Mouse (Mus musculus): Measurements from ENCODE around the gene Olfr1258. TPM values are rescaled to one million over a fixed set of nuclear protein-coding genes. Genes with fewer than 3 reads are reported as not detected.
"Not testable (repeated sequence)": the region's sequence is repeated elsewhere in the genome, so short reads cannot be mapped to it uniquely, and the experiment has no call there.

Gene Olfr1258
- polyA plus RNA-seq (2014; fragmentation: Nextera tagmentation; extraction: Ambion mirVana): not detected in 2 replicates

- Histone ChIP-seq H3K27me3 (ENCODE audit: control insufficient read depth, insufficient read depth, low read length) (no peaks in the 10 kb centered on the region), H3K27ac (replicated peaks; ENCODE audit: low read depth, low read length) (no peak within 1 kb of the TSS), H3K9me3 (ENCODE audit: control insufficient read depth, low read length) (no peaks in the 10 kb centered on the region), H3K36me3 (ENCODE audit: control insufficient read depth, insufficient read depth, low read length) (no peaks in the 10 kb centered on the region), H3K4me1 (ENCODE audit: control insufficient read depth, insufficient read depth, low read length) (no peaks in the 10 kb centered on the region), H3K4me2 (ENCODE audit: low read length) (no peak within 1 kb of the TSS), H3K4me3 (replicated peaks; ENCODE audit: low read depth, low read length) (no peak within 1 kb of the TSS), H3K9ac (replicated peaks; ENCODE audit: low read length) (no peak within 1 kb of the TSS)
- ATAC-seq (ENCODE audit: low FRiP score, low TSS enrichment) (no peak), DNase-seq (no peak)
Measured at GRCm38 (mm10) chr2:89927009-89927408, at the start of gene Olfr1258. Gene Olfr1258 (plus strand): TSS chr2:89927309.

GRCm38 (mm10) chr2:89878137-89878536, 49.0 kb upstream of the Olfr1258 start, which contains the start of gene Olfr1257:
Gene Olfr1257 (plus strand): TSS chr2:89878437.
- Histone ChIP-seq H3K4me1 (ENCODE audit: control insufficient read depth, insufficient read depth, low read length) (no peaks in the 10 kb centered on the region), H3K9ac (replicated peaks; ENCODE audit: low read length) (no peak within 1 kb of the TSS), H3K9me3 (ENCODE audit: control insufficient read depth, low read length) (no peaks in the 10 kb centered on the region), H3K36me3 (ENCODE audit: control insufficient read depth, insufficient read depth, low read length) (no peaks in the 10 kb centered on the region), H3K4me2 (ENCODE audit: low read length) (no peak within 1 kb of the TSS), H3K27ac (replicated peaks; ENCODE audit: low read depth, low read length) (no peak within 1 kb of the TSS), H3K27me3 (ENCODE audit: control insufficient read depth, insufficient read depth, low read length) (no peaks in the 10 kb centered on the region), H3K4me3 (replicated peaks; ENCODE audit: low read depth, low read length) (no peak within 1 kb of the TSS)
- ATAC-seq (ENCODE audit: low FRiP score, low TSS enrichment) (no peak), DNase-seq (no peak)
- WGBS: 89% methylated on average over 1 of the region's 1 CpGs

- ATAC-seq (ENCODE audit: low FRiP score, low TSS enrichment); H3K9ac ChIP-seq (replicated peaks; ENCODE audit: low read length); H3K4me1 ChIP-seq (ENCODE audit: control insufficient read depth, insufficient read depth, low read length); H3K27ac ChIP-seq (replicated peaks; ENCODE audit: low read depth, low read length); H3K36me3 ChIP-seq (ENCODE audit: control insufficient read depth, insufficient read depth, low read length); H3K27me3 ChIP-seq (ENCODE audit: control insufficient read depth, insufficient read depth, low read length); H3K9me3 ChIP-seq (ENCODE audit: control insufficient read depth, low read length); H3K4me3 ChIP-seq (replicated peaks; ENCODE audit: low read depth, low read length); DNase-seq; H3K4me2 ChIP-seq (ENCODE audit: low read length): not testable (repeated sequence)
- 91% methylated on average over 9 of the region's 9 CpGs for WGBS
Measured at GRCm38 (mm10) chr2:89912616-89913015, 14.5 kb upstream of the Olfr1258 start.

- no peaks in the 10 kb centered on the region for H3K4me1 ChIP-seq (ENCODE audit: control insufficient read depth, insufficient read depth, low read length)
- no peak within 1 kb of the TSS for H3K27ac ChIP-seq (replicated peaks; ENCODE audit: low read depth, low read length)
- no peaks in the 10 kb centered on the region for H3K27me3 ChIP-seq (ENCODE audit: control insufficient read depth, insufficient read depth, low read length)
- H3K4me3 ChIP-seq (replicated peaks; ENCODE audit: low read depth, low read length): no peak within 1 kb of the TSS
- no peak within 1 kb of the TSS for H3K4me2 ChIP-seq (ENCODE audit: low read length)
- H3K9me3 ChIP-seq (ENCODE audit: control insufficient read depth, low read length): no peaks in the 10 kb centered on the region
- DNase-seq: no peak
- WGBS: 89% methylated on average over 5 of the region's 5 CpGs
- ATAC-seq (ENCODE audit: low FRiP score, low TSS enrichment): no peak
- H3K36me3 ChIP-seq (ENCODE audit: control insufficient read depth, insufficient read depth, low read length): no peaks in the 10 kb centered on the region
- H3K9ac ChIP-seq (replicated peaks; ENCODE audit: low read length): no peak within 1 kb of the TSS
Measured at GRCm38 (mm10) chr2:89948564-89948963, 21.5 kb downstream of the Olfr1258 start, which contains the start of gene Olfr1259. Gene Olfr1259 (minus strand): TSS chr2:89948664.

- H3K4me2 ChIP-seq (ENCODE audit: low read length): no peak within 1 kb of the TSS
- no peak within 1 kb of the TSS for H3K27ac ChIP-seq (replicated peaks; ENCODE audit: low read depth, low read length)
- DNase-seq: no peak
Measured at GRCm38 (mm10) chr2:89974184-89974583, 47.1 kb downstream of the Olfr1258 start, which contains the start of gene Olfr1260. Gene Olfr1260 (plus strand): TSS chr2:89974340.

GRCm38 (mm10) chr2:89977709-89978108, 50.6 kb downstream of the Olfr1258 start:
- H3K9ac ChIP-seq (replicated peaks; ENCODE audit: low read length): no peak overlapping the region
- no peaks in the 10 kb centered on the region for H3K9me3 ChIP-seq (ENCODE audit: control insufficient read depth, low read length)
- H3K4me1 ChIP-seq (ENCODE audit: control insufficient read depth, insufficient read depth, low read length): no peaks in the 10 kb centered on the region
- ATAC-seq (ENCODE audit: low FRiP score, low TSS enrichment) (no peak), DNase-seq (no peak)
- H3K4me2 ChIP-seq (ENCODE audit: low read length): no peak overlapping the region
- WGBS: 87% methylated on average over 2 of the region's 2 CpGs
- no peak overlapping the region for H3K27ac ChIP-seq (replicated peaks; ENCODE audit: low read depth, low read length)
- H3K36me3 ChIP-seq (ENCODE audit: control insufficient read depth, insufficient read depth, low read length): no peaks in the 10 kb centered on the region
- no peaks in the 10 kb centered on the region for H3K27me3 ChIP-seq (ENCODE audit: control insufficient read depth, insufficient read depth, low read length)
- H3K4me3 ChIP-seq (replicated peaks; ENCODE audit: low read depth, low read length): no peak overlapping the region

More at GRCm38 (mm10) chr2:89974184-89974583, 47.1 kb downstream of the Olfr1258 start, which contains the start of gene Olfr1260:
- no peak within 1 kb of the TSS for H3K4me3 ChIP-seq (replicated peaks; ENCODE audit: low read depth, low read length)
- no peak for ATAC-seq (ENCODE audit: low FRiP score, low TSS enrichment)
- no peaks in the 10 kb centered on the region for H3K9me3 ChIP-seq (ENCODE audit: control insufficient read depth, low read length)
- H3K9ac ChIP-seq (replicated peaks; ENCODE audit: low read length): no peak within 1 kb of the TSS
- WGBS: 74% methylated on average over 2 of the region's 2 CpGs
- H3K27me3 ChIP-seq (ENCODE audit: control insufficient read depth, insufficient read depth, low read length): no peaks in the 10 kb centered on the region
- H3K4me1 ChIP-seq (ENCODE audit: control insufficient read depth, insufficient read depth, low read length): no peaks in the 10 kb centered on the region
- H3K36me3 ChIP-seq (ENCODE audit: control insufficient read depth, insufficient read depth, low read length): no peaks in the 10 kb centered on the region

Other genes starting within 250 kb of the Olfr1258 start
- gene Olfr1252, start 202.3 kb upstream of the Olfr1258 start, polyA plus RNA-seq (2014; fragmentation: Nextera tagmentation; extraction: Ambion mirVana): not detected in 2 replicates
- not detected in 2 replicates for gene Olfr1253, start 170.2 kb upstream of the Olfr1258 start, polyA plus RNA-seq (2014; fragmentation: Nextera tagmentation; extraction: Ambion mirVana)
- gene Olfr1254, start 133.7 kb upstream of the Olfr1258 start, polyA plus RNA-seq (2014; fragmentation: Nextera tagmentation; extraction: Ambion mirVana): not detected in 2 replicates
- gene Olfr1255, start 115.3 kb upstream of the Olfr1258 start, polyA plus RNA-seq (2014; fragmentation: Nextera tagmentation; extraction: Ambion mirVana): not detected in 2 replicates
- gene Olfr1256, start 85.8 kb upstream of the Olfr1258 start, polyA plus RNA-seq (2014; fragmentation: Nextera tagmentation; extraction: Ambion mirVana): 0.08 TPM in 1 of 2 replicates, not detected in the other
- not detected in 2 replicates for gene Olfr48, start 79.1 kb upstream of the Olfr1258 start, polyA plus RNA-seq (2014; fragmentation: Nextera tagmentation; extraction: Ambion mirVana)
- not detected in 2 replicates for gene Olfr1257, start 48.9 kb upstream of the Olfr1258 start, polyA plus RNA-seq (2014; fragmentation: Nextera tagmentation; extraction: Ambion mirVana)
- not detected in 2 replicates for gene Olfr1259, start 21.4 kb downstream of the Olfr1258 start, polyA plus RNA-seq (2014; fragmentation: Nextera tagmentation; extraction: Ambion mirVana)
- not detected in 2 replicates for gene Olfr1260, start 47.0 kb downstream of the Olfr1258 start, polyA plus RNA-seq (2014; fragmentation: Nextera tagmentation; extraction: Ambion mirVana)
- gene Olfr1261, start 63.9 kb downstream of the Olfr1258 start, polyA plus RNA-seq (2014; fragmentation: Nextera tagmentation; extraction: Ambion mirVana): not detected in 2 replicates
- gene Olfr1262, start 72.8 kb downstream of the Olfr1258 start, polyA plus RNA-seq (2014; fragmentation: Nextera tagmentation; extraction: Ambion mirVana): not detected in 2 replicates
- not detected in 2 replicates for gene Olfr1263, start 84.8 kb downstream of the Olfr1258 start, polyA plus RNA-seq (2014; fragmentation: Nextera tagmentation; extraction: Ambion mirVana)
- gene Olfr1264, start 98.3 kb downstream of the Olfr1258 start, polyA plus RNA-seq (2014; fragmentation: Nextera tagmentation; extraction: Ambion mirVana): not detected in 2 replicates
- not detected in 2 replicates for gene Olfr1265, start 108.0 kb downstream of the Olfr1258 start, polyA plus RNA-seq (2014; fragmentation: Nextera tagmentation; extraction: Ambion mirVana)
- not detected in 2 replicates for gene Olfr140, start 136.3 kb downstream of the Olfr1258 start, polyA plus RNA-seq (2014; fragmentation: Nextera tagmentation; extraction: Ambion mirVana)
- not detected in 2 replicates for gene Olfr1269, start 194.1 kb downstream of the Olfr1258 start, polyA plus RNA-seq (2014; fragmentation: Nextera tagmentation; extraction: Ambion mirVana)
- gene Olfr32, start 215.0 kb downstream of the Olfr1258 start, polyA plus RNA-seq (2014; fragmentation: Nextera tagmentation; extraction: Ambion mirVana): 0.09 TPM in 1 of 2 replicates, not detected in the other
- not detected in 2 replicates for gene Olfr1270, start 225.8 kb downstream of the Olfr1258 start, polyA plus RNA-seq (2014; fragmentation: Nextera tagmentation; extraction: Ambion mirVana)

Measured in midbrain, embryonic 14.5 days (tissue).